Mouse (Mus musculus) gastrocnemius, postnatal 10 days (tissue): ENCODE measurements around the gene Vdac1. TPM values are rescaled to one million over a fixed set of nuclear protein-coding genes. Genes with fewer than 3 reads are reported as not detected.
A peak's percentile ranks its signal among the peaks of the same experiment; 100 is the strongest.
"Not testable (repeated sequence)": the region's sequence is repeated elsewhere in the genome, so short reads cannot be mapped to it uniquely, and the experiment has no call there.

Source experiments
- DNase-seq: peaks from one replicate; pipeline ENCODE4 v3.0.0; 2021; ENCODE audit warnings: mixed read lengths
- total RNA-seq, 2 experiments: library from RNA; stranded (reverse); gene quantifications; 2 replicates each; pipeline ENCODE4 v1.2.3; 2021

Vdac1 gene
- total RNA-seq, 2 experiments from 2014 or later, result 1,018 to 1,167 TPM

GRCm38 (mm10) chr11:52373841-52374240, 13.2 kb downstream of the Vdac1 start:
- DNase-seq, result no peak

GRCm38 (mm10) chr11:52374340-52374739, 13.7 kb downstream of the Vdac1 start:
- DNase-seq, result peak; percentile 74

DNA sequence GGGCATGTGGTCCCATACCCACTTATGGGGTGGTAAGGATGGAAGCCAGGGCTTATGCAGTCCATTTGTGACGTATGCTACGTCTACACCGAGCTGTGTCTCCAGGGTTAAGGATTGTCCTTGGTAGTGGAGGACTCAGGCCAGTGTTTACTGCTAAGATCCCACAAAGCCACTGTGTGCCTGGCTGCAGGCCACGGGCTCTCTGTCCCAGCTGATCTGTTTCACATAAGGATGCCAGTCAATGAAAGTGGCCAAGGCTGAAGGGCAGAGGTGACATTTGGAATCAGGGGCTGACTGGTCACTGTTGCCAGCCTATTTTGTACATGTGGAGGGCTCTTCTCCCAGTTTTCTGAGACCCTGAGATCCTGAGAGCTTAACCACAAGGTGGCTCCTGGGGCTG, 16.9 kb downstream of the Vdac1 start:
- peak; percentile 38 for DNase-seq

- DNase-seq, result no peak
Measured at GRCm38 (mm10) chr11:52379241-52379640, 18.6 kb downstream of the Vdac1 start.

DNA sequence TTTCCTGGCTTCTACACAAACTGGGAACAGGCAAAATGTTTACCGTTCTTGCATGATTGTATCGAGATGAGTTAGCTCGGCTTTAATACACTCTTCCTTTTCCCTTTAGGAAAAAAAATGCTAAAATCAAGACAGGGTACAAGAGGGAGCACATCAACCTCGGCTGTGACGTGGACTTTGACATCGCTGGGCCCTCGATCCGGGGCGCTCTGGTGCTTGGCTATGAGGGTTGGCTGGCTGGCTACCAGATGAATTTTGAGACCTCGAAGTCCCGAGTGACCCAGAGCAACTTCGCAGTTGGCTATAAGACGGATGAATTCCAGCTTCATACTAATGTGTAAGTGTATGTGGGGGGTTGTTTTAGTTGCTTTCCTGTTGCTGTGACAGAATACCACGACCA, 23.1 kb downstream of the Vdac1 start:
- no peak for DNase-seq

DNA sequence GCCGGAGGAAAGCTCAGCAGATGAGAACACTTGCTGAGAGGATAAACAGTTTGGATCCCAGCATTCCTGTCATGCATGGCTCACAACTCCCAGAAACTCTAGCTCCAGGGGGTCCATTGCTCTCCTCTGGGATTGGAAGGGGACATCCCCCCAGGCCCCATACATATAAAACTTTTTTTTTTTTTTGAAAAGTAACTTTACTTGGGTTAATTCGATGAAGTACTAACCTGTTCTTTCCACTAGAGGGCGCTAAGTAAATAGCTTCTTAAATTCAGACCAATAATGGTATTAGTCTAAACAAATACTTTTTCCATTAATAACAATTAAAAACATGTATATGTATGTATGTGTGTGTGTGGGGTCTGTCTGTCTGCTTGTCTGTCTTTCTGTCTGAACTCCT, 24.0 kb downstream of the Vdac1 start:
- DNase-seq, result no peak

GRCm38 (mm10) chr11:52386892-52387291, 26.2 kb downstream of the Vdac1 start:
- no peak for DNase-seq

- DNase-seq, result no peak
Measured at GRCm38 (mm10) chr11:52388150-52388549, 27.5 kb downstream of the Vdac1 start.

DNA sequence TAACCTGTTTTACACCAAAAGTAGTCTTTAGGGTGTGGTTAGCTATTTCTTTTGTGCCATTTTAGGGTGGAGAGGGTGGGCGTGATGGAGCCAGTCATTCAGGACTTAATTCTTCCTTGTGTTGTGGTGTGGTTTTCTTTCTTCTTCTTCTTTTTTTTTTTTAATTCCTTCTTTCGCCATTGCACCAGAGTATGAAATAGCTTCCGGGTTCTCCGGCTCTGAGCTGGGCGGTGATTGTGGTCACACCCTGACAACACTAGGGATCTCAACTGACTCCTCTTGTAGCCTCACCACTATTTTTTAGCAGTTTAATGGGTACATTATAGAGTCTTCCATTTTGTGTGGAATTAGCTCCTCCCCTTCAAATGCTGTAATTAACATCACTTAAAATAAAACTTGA, 28.3 kb downstream of the Vdac1 start:
- DNase-seq, result not testable (repeated sequence)

GRCm38 (mm10) chr11:52389933-52390332, 29.3 kb downstream of the Vdac1 start:
- no peak for DNase-seq

DNA sequence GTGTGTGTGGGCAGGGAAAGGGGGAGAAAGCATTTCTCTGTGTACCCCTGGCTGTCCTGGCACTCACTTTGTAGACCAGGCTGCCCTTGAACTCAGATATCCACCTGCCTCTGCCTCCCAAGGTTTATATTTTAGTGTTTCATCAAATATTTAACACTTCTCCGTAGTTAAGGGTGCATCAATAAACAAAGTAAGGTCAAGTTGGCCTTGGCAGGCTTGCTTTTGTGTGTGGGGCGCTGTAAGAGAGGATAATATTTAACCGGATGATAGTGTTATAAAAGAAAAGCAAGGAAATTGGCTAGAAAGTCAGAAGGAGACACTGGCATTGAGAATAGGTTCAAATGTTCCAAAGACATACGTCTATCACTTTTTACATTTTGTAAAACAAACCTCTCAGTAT, 33.8 kb downstream of the Vdac1 start:
- DNase-seq, result no peak

DNA sequence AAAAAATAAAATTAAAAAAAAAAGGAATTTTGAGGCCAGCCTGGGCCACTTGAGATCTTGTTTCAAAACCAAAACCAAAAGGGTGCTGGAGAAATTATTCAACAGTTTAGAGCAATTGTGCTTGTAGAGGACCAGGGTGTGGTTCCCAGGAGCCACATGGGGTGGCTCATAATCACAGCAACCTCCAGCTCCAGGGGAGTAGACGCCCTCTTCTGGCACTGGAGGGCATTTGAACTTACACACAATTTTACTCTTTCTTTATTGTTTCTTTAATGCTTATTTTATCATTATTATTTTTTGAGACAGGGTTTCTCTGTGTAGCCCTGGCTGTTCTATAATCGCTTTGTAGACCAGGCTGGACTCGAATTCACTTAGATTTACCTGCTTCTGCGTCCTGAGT, 34.7 kb downstream of the Vdac1 start:
- DNase-seq, result no peak

GRCm38 (mm10) chr11:52395940-52396596, 35.4 kb downstream of the Vdac1 start, which contains the start of gene 9530068E07Rik:
9530068E07Rik (plus strand) TSS chr11:52396428.
- peak; percentile 88 for DNase-seq

DNA sequence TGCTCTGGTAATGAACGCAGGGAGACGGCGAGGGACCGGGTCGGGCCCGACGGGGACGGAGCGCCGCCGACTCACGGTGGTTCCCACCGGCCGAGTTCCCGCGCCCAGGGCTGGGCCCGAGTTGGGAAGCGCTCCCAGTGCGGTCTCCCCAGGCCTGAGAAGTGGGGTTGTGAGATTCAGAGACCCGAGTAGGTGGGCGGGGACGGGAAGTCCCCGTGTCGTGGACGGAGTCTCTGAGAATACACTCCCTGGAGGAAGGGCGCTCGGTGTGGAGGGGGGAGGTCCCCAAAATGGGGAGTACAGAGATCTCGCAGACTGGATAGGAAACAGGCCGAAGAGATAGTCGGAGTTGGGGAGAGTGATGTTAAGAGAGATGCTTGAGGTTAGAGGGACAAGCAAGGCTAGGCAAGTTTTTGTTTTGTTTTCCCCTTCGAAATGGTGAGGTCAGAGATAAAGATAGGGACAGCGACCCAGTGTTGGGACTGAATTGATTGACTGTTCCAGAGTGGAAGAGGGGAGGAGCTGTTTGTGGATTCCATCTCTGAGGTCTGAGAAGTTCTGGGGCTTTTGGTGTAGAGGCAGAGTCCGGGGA, 36.0 kb downstream of the Vdac1 start:
- no peak for DNase-seq

GRCm38 (mm10) chr11:52397385-52397987, 36.8 kb downstream of the Vdac1 start:
- DNase-seq, result no peak

DNA sequence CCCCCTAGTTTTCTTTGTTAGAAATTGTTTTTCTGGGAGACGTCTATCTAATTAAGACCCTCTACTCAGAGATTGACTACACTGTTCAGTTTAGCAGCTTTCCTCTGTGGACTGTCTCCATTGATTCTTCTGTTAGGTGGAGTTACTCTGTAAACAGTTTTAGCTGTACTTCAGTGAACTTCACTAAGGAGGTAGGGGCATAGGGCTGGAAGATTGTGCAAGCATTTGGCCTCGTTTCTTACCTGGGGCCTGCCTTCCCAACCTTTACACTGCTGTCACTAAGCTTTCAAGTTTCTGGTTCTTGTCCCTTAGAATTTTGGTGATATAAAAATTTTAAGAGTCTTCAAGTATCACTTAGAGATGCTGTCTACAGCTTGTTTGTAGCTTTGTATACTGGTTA, 40.8 kb downstream of the Vdac1 start:
- no peak for DNase-seq

DNA sequence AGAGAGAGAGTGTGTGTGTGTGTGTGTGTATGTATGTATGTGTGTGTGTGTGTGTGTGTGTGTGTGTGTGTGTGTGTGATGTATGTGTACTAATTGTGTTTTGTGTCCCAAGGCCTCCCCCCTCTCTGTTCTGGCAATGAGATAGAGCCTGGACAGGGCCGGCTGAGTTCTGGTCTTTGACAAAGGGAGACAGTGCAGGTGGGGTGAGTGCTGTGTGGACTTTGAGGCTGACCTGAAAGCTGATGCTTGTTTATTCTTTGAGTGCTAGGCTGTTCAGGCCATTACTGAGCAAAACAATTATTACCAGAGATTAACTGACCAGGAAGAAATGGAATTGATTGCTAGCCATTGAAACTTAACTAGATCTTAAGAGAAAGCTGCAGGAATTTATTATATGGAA, 41.9 kb downstream of the Vdac1 start:
- DNase-seq, result no peak

DNA sequence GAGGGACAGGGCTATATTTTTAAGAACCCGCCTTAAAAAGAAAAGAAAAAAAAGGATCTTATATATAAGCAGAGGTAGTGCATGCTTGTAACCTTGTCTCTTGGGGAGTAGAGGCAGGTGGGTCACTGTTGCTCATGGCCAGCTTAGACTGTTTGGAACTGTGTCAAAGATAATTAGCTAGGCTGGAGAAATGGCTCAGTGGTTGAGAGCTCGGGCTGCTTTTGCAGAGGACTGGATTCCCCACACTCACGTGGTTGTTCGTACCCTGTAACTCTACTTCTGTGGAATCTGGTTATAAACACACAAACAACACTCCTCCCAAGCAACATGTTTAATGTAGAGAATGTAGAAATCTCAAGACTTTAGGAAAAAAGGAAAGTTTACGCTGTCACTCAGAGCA, 43.5 kb downstream of the Vdac1 start:
- no peak for DNase-seq

DNA sequence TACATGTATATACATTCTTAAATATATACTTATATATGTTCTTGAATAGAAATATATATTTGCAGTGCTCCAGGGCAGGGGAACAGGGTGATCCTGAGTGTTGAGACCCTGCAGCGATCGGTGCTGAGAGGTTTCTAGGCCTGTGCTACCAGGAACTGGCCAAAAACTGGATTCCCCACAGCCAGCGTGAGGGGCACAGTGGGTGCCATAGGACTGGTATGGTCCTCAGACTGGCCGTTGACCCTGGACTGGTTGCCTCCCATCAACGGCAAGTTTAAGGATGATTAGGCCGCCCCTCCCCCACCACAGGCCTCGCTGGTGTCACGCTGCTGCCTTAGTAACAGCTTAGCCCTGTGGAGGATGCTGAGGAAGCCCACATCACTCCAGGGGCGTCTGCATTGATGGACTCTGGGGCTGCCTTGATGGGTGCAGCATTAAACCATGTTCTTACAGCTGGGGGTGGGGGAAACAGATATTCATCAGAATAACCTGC, 44.6 kb downstream of the Vdac1 start:
- no peak for DNase-seq

GRCm38 (mm10) chr11:52409316-52409715, 48.7 kb downstream of the Vdac1 start:
- DNase-seq, result no peak

DNA sequence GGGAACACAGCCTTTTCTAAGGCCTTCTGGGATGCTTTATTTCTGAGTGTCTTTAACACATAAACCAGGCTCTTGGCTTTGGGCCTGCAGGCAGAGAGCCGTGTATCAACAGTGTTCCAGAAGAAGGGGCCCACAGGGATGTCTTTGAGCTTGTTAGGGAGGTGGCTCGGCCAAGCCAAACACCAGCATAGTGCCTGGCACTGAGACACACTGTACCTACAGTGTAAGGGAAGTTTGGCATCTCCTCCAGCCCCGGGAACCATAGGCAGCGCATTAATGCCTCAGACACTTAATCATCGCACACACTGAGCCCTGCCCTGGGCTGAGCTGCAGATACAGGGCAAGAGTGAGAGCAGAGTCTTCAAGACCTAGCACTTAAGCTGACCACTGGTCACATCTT, 57.7 kb downstream of the Vdac1 start:
- DNase-seq, result peak; percentile 20

GRCm38 (mm10) chr11:52419246-52419645, 58.6 kb downstream of the Vdac1 start:
- no peak for DNase-seq

GRCm38 (mm10) chr11:52419861-52420260, 59.2 kb downstream of the Vdac1 start:
- no peak for DNase-seq
